Mouse (Mus musculus) limb, embryonic 13.5 days (tissue): ENCODE measurements around the gene Slf2. TPM values are rescaled to one million over a fixed set of nuclear protein-coding genes. Genes with fewer than 3 reads are reported as not detected.
A peak's percentile ranks its signal among the peaks of the same experiment; 100 is the strongest.

Experiments used
- ATAC-seq: fragments of 200-750 bp; cut with Nextera tagmentation; 2 replicates; pipeline ENCODE4 v1.8.0; 2017; ENCODE audit warnings: low read depth, moderate number of reproducible peaks, moderate TSS enrichment; ENCODE audit not compliant: low FRiP score
- H3K27ac ChIP-seq: fragments of 300-500 bp; sonication (generic); 2 replicates; pipeline ENCODE4 v1.5.1; 2015; ENCODE audit warnings: inconsistent platforms, mild to moderate bottlenecking, moderate library complexity
- H3K27me3 ChIP-seq: fragments of 300-500 bp; sonication (generic); 2 replicates; pipeline ENCODE4 v1.6.1; 2015; ENCODE audit warnings: mild to moderate bottlenecking, inconsistent platforms
- H3K36me3 ChIP-seq: fragments of 300-500 bp; sonication (generic); 2 replicates; pipeline ENCODE4 v1.6.1; 2015; ENCODE audit warnings: inconsistent platforms, mild to moderate bottlenecking, moderate library complexity
- H3K4me1 ChIP-seq: fragments of 300-500 bp; sonication (generic); 2 replicates; pipeline ENCODE4 v1.6.1; 2015; ENCODE audit warnings: inconsistent platforms
- H3K4me2 ChIP-seq: fragments of 300-500 bp; sonication (generic); replicated peaks from 2 replicates; pipeline ENCODE4 v1.6.1; 2015; ENCODE audit warnings: inconsistent platforms, mild to moderate bottlenecking, moderate library complexity
- H3K4me3 ChIP-seq: fragments of 300-500 bp; sonication (generic); 2 replicates; pipeline ENCODE4 v1.5.1; 2015; ENCODE audit warnings: moderate library complexity, mild to moderate bottlenecking, inconsistent platforms
- H3K9ac ChIP-seq: fragments of 300-500 bp; sonication (generic); 2 replicates; pipeline ENCODE4 v1.6.1; 2015; ENCODE audit warnings: mild to moderate bottlenecking, inconsistent platforms
- H3K9me3 ChIP-seq: fragments of 300-500 bp; sonication (generic); 2 replicates; pipeline ENCODE4 v1.6.1; 2016; ENCODE audit warnings: inconsistent platforms
- WGBS: fragments of 180-500 bp; shearing (Covaris S2); methylation state at CpG from one replicate; pipeline ENCODE4 v1.1.7; 2015; 5-methylcytosine and 5-hydroxymethylcytosine counted together
- polyA plus RNA-seq: library from polyadenylated mRNA; unstranded; fragments of >200 nt; fragmentation: Nextera tagmentation; extraction: Ambion mirVana; gene quantifications from 2 replicates; pipeline ENCODE4 v1.2.1, GENCODE M21; 2015

Gene Slf2
- polyA plus RNA-seq = 37.8 and 41.5 TPM in 2 replicates

DNA sequence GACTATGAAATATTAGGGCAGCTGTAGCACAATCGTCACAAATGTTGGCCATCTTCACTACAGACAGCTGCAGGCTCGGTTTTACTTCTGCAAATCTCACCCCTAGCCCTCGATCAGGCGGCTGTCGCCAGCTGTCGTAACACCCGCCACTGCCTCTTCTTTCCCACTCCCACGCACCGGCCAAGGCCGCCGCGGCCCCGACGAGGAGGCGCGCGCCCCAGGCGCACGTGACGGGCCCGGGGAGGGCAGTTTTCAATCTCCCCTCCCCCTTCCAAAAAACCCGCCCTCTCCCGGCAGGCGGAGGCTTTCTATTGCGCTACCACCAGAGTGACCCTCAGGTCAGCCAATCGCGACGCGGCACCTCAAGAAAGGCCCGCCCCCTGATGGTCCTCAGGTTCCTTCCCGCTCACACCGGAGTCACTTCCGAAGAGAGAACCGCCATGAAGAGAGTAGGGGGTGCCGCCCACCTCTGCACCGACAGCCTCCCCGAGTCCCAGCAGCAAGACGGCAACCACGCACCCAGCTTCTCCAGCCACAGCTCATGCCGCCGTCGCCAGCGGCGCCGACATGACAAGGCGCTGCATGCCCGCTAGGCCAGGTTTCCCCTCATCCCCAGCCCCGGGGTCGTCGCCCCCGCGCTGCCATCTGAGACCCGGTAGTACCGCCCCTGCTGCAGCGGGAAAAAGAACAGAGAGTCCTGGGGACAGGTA is at the start of gene Slf2:
Slf2 (plus strand) TSS at position 408 of the 710 bp plus-strand sequence.
- Histone ChIP-seq H3K4me2 (peak within 1 kb of the TSS; percentile 74), H3K9me3 (no peaks in the 10 kb centered on the region), H3K27me3 (no peaks in the 10 kb centered on the region), H3K9ac (peak within 1 kb of the TSS; percentile 88), H3K36me3 (peaks cover 15% of the 10 kb centered on the region), H3K4me1 (peaks cover 35% of the 10 kb centered on the region), H3K4me3 (peak within 1 kb of the TSS; percentile 95), H3K27ac (peak within 1 kb of the TSS; percentile 86)
- ATAC-seq = peak; percentile 99
- under 1% methylated on average over 55 of the region's 55 CpGs for WGBS

GRCm38 (mm10) chr19:44882552-44883024 is 48.4 kb upstream of the Slf2 start:
- Histone ChIP-seq H3K36me3 (no peaks in the 10 kb centered on the region), H3K4me3 (peak overlapping the region; percentile 41), H3K4me2 (peak overlapping the region; percentile 67), H3K27me3 (peaks cover 75% of the 10 kb centered on the region), H3K27ac (no peak overlapping the region), H3K9me3 (no peaks in the 10 kb centered on the region), H3K9ac (peak overlapping the region; percentile 63), H3K4me1 (peaks cover 23% of the 10 kb centered on the region)
- ATAC-seq = peak; percentile 59; the same call in 1 of the 2 replicates
- under 1% methylated on average over 31 of the region's 31 CpGs for WGBS

DNA sequence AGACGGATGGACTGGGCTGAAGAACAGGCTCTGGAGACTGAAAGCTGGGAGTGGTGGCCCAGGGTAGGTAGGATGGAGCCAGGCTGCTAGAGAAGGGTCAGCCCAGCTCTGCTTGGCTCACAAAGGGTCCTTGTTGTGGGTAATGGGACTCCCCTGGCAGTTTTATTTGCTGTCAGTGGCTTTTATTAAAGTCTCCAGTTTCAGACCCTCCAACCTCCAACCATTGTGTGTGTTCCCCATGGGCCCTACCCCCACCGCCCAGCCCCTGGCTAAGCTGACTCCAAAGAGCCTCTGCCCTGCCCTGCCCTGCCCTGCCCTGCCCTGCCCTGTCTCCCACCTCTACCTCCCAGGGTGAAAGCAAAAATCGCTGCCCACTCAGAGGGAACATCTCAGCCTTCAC is 46.6 kb upstream of the Slf2 start:
- ATAC-seq = no peak
- no peak overlapping the region for H3K4me3 ChIP-seq
- no peaks in the 10 kb centered on the region for H3K36me3 ChIP-seq
- no peak overlapping the region for H3K4me2 ChIP-seq
- H3K27me3 ChIP-seq = peaks cover 79% of the 10 kb centered on the region
- 12% methylated on average over 3 of the region's 3 CpGs for WGBS
- peaks cover 24% of the 10 kb centered on the region for H3K4me1 ChIP-seq
- H3K27ac ChIP-seq = no peak overlapping the region
- H3K9ac ChIP-seq = no peak overlapping the region
- H3K9me3 ChIP-seq = no peaks in the 10 kb centered on the region

- no peak overlapping the region for H3K9ac ChIP-seq
- no peaks in the 10 kb centered on the region for H3K36me3 ChIP-seq
- H3K27me3 ChIP-seq = peaks cover 70% of the 10 kb centered on the region
- no peaks in the 10 kb centered on the region for H3K9me3 ChIP-seq
- ATAC-seq = no peak
- H3K4me1 ChIP-seq = peaks cover 31% of the 10 kb centered on the region
- no peak overlapping the region for H3K27ac ChIP-seq
- WGBS = 24% methylated on average over 3 of the region's 3 CpGs
- H3K4me2 ChIP-seq = no peak overlapping the region
- no peak overlapping the region for H3K4me3 ChIP-seq
Observed at GRCm38 (mm10) chr19:44886475-44886874, 44.5 kb upstream of the Slf2 start.

- peaks cover 24% of the 10 kb centered on the region for H3K4me1 ChIP-seq
- no peaks in the 10 kb centered on the region for H3K9me3 ChIP-seq
- ATAC-seq = no peak
- no peak overlapping the region for H3K27ac ChIP-seq
- no peak overlapping the region for H3K4me3 ChIP-seq
- 20% methylated on average over 7 of the region's 7 CpGs for WGBS
- H3K27me3 ChIP-seq = peaks cover 66% of the 10 kb centered on the region
- H3K36me3 ChIP-seq = no peaks in the 10 kb centered on the region
- H3K9ac ChIP-seq = no peak overlapping the region
- no peak overlapping the region for H3K4me2 ChIP-seq
Observed at GRCm38 (mm10) chr19:44887679-44888235, 43.2 kb upstream of the Slf2 start.

DNA sequence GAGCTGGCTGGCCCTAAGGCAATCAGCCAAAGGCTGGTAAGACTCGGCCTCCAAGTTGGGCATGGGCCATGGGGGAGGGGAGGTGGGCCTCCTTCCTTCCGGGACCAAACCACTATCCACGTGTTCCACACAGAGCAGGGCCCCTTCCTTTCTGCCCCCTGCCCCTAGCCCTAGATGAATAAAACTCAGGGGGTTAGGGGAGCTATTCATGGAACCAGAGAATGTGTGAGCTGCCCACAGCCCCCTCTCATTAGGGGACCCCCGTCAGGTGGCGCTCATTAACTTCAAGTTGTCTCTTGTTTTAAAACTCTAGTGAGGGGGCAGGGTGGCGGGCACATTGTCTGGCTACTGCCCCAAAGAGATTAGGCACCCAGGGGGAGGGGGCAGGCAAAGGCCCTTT is 41.4 kb upstream of the Slf2 start:
- H3K4me3 ChIP-seq = no peak overlapping the region
- H3K27me3 ChIP-seq = peaks cover 63% of the 10 kb centered on the region
- H3K27ac ChIP-seq = no peak overlapping the region
- peaks cover 25% of the 10 kb centered on the region for H3K4me1 ChIP-seq
- no peaks in the 10 kb centered on the region for H3K9me3 ChIP-seq
- H3K9ac ChIP-seq = no peak overlapping the region
- WGBS = 16% methylated on average over 6 of the region's 6 CpGs
- no peak overlapping the region for H3K4me2 ChIP-seq
- no peak for ATAC-seq
- H3K36me3 ChIP-seq = no peaks in the 10 kb centered on the region

DNA sequence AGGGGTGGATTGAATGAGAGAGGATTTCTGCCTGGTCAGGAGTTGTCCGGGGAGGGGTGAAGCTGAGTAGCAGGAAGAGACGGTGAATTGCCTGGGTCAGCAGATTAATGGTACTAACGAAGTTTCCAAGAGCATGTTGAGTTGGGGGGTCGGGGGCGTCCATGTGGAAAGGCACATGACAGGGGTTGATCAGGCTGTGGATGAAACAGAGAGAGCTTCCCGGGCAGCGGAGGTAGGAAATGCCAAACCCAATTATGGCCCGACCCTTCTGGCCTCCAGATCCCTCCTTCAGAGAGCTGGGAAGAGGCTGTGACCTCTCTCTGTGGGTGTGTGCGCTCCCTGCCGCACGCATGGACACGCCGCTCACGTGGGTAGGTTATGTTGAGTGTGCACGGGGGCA is 39.5 kb upstream of the Slf2 start:
- no peaks in the 10 kb centered on the region for H3K36me3 ChIP-seq
- H3K9me3 ChIP-seq = no peaks in the 10 kb centered on the region
- H3K27me3 ChIP-seq = peaks cover 60% of the 10 kb centered on the region
- H3K4me3 ChIP-seq = no peak overlapping the region
- H3K9ac ChIP-seq = no peak overlapping the region
- H3K4me2 ChIP-seq = no peak overlapping the region
- H3K4me1 ChIP-seq = peaks cover 24% of the 10 kb centered on the region
- no peak for ATAC-seq
- no peak overlapping the region for H3K27ac ChIP-seq
- WGBS = 51% methylated on average over 15 of the region's 15 CpGs

- Histone ChIP-seq H3K4me2 (no peak overlapping the region; the same call in 1 of the 2 replicates), H3K27ac (no peak overlapping the region), H3K36me3 (no peaks in the 10 kb centered on the region), H3K4me3 (no peak overlapping the region), H3K27me3 (peaks cover 61% of the 10 kb centered on the region), H3K9me3 (no peaks in the 10 kb centered on the region), H3K4me1 (peaks cover 19% of the 10 kb centered on the region), H3K9ac (no peak overlapping the region)
- WGBS = 36% methylated on average over 19 of the region's 19 CpGs
- ATAC-seq = no peak
Observed at GRCm38 (mm10) chr19:44893231-44893871, 37.6 kb upstream of the Slf2 start.

DNA sequence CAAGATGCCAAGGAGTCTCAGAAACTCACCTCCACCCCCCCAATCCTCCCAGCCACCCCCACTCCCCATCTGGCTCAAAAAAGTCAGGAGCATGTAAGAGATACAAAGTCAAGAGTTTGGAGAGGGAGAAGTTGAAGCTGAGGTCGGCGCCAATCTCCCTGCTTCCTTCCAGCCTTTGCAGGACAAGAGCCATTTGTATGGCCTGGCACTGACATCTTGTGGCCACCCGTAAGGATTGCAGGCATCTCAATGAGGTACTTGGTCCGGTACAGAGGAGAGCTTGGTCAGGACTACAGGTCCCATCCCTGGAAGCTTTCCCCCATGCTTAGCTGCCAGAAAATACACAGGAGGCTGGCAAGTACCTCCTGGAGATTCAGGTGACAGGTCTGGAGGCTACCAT is 35.7 kb upstream of the Slf2 start:
- H3K27ac ChIP-seq = no peak overlapping the region
- WGBS = 1% methylated on average over 4 of the region's 4 CpGs
- H3K36me3 ChIP-seq = no peaks in the 10 kb centered on the region
- H3K9me3 ChIP-seq = no peaks in the 10 kb centered on the region
- H3K4me1 ChIP-seq = peaks cover 18% of the 10 kb centered on the region
- peaks cover 51% of the 10 kb centered on the region for H3K27me3 ChIP-seq
- no peak overlapping the region for H3K4me3 ChIP-seq
- H3K9ac ChIP-seq = 0 out of 2 replicates have a peak overlapping the region, but pooled peaks have one; percentile 31
- H3K4me2 ChIP-seq = no peak overlapping the region
- ATAC-seq = 0 out of 2 replicates have a peak, but pooled peaks have one; percentile 28

- ATAC-seq = no peak
- H3K4me3 ChIP-seq = no peak overlapping the region
- no peaks in the 10 kb centered on the region for H3K36me3 ChIP-seq
- no peak overlapping the region for H3K27ac ChIP-seq
- H3K4me1 ChIP-seq = peaks cover 20% of the 10 kb centered on the region
- no peak overlapping the region for H3K9ac ChIP-seq
- WGBS = 57% methylated on average over 6 of the region's 6 CpGs
- H3K4me2 ChIP-seq = no peak overlapping the region
- peaks cover 46% of the 10 kb centered on the region for H3K27me3 ChIP-seq
- no peaks in the 10 kb centered on the region for H3K9me3 ChIP-seq
Observed at GRCm38 (mm10) chr19:44896450-44896849, 34.5 kb upstream of the Slf2 start.

- no peak overlapping the region for H3K4me2 ChIP-seq
- no peak for ATAC-seq
- no peak overlapping the region for H3K9ac ChIP-seq
- H3K4me1 ChIP-seq = peaks cover 20% of the 10 kb centered on the region
- H3K36me3 ChIP-seq = no peaks in the 10 kb centered on the region
- H3K27ac ChIP-seq = no peak overlapping the region
- H3K4me3 ChIP-seq = no peak overlapping the region
- H3K27me3 ChIP-seq = peaks cover 39% of the 10 kb centered on the region
- H3K9me3 ChIP-seq = no peaks in the 10 kb centered on the region
- WGBS = 73% methylated on average over 5 of the region's 5 CpGs
Observed at GRCm38 (mm10) chr19:44897521-44897920, 33.4 kb upstream of the Slf2 start.

DNA sequence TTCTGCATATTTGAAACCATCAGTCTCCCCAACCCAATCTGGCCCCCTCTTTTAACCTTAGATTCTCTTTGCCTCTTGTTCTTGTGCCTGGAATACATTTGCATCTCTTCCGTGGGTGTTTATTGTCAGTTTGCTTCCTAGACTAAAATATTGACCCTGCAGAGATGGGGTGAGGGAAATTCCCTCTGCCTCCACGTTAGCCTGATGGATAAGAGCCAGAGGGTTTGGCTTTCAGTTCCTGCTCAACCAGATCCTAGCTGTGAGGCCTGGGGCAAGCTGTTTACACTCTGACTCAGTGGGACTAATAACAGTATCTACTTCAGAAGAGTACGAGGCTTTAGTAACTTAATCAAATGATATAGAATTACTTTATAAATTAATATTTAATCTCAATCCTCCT is 32.3 kb upstream of the Slf2 start:
- H3K4me3 ChIP-seq = no peak overlapping the region
- H3K4me1 ChIP-seq = peaks cover 9% of the 10 kb centered on the region; the same call in 1 of the 2 replicates
- H3K27me3 ChIP-seq = peaks cover 32% of the 10 kb centered on the region
- WGBS = 24% methylated on average over 3 of the region's 3 CpGs
- no peaks in the 10 kb centered on the region for H3K9me3 ChIP-seq
- no peak overlapping the region for H3K4me2 ChIP-seq
- H3K9ac ChIP-seq = no peak overlapping the region
- no peaks in the 10 kb centered on the region for H3K36me3 ChIP-seq
- ATAC-seq = no peak
- H3K27ac ChIP-seq = no peak overlapping the region
